Mouse (Mus musculus): ENCODE results near the gene Rreb1. TPM values are rescaled to one million over a fixed set of nuclear protein-coding genes. Genes with fewer than 3 reads are reported as not detected.
A peak's percentile ranks its signal among the peaks of the same experiment; 100 is the strongest.

Rreb1 gene
- total and polyA plus RNA-seq, 3 experiments, result 8.1 to 34.0 TPM; not detected in 1

DNA sequence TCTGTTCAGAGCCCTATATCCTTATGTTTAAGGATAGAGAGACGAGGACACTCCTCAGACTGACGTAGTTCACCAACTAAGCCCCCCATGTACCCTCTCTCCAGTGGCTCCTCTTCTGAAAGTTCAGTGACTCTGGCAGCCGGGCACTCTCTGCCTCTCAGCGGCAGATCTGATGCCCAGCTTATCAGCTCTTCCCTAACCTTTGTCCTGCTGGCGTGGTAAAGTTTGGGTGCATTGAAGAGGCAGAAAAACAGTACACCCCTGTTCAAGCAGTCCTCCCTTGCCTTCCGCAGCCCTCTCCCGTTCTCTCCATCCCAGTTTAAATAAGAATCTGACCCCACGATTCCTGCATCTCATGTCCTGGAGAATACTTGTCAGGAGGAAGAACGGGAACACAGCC is 21.2 kb downstream of the Rreb1 start:
- Histone ChIP-seq H3K27me3 (ENCODE audit: control insufficient read depth in 1 of 2, insufficient read depth in 2 of 2, low read length in 2 of 2) (no peaks in the 10 kb centered on the region), H3K79me2 (ENCODE audit: control insufficient read depth, insufficient read depth, low read length, poor library complexity) (no peaks in the 10 kb centered on the region), H3K9me3 (replicated peaks; ENCODE audit: insufficient read depth, low read length) (no peaks in the 10 kb centered on the region), H3K4me3 (ENCODE audit: control insufficient read depth in 1 of 2, insufficient read depth in 1 of 2, low read depth in 2 of 2, low read length in 2 of 2) (no peak overlapping the region), H3K4me1 (ENCODE audit: control insufficient read depth in 1 of 2, insufficient read depth in 2 of 2, low read length in 2 of 2) (peaks cover 7 to 12% of the 10 kb centered on the region in 2 experiments), H3K9ac (ENCODE audit: control insufficient read depth, low read depth, low read length, poor library complexity, severe bottlenecking) (no peak overlapping the region), H3K36me3 (ENCODE audit: control insufficient read depth in 1 of 2, insufficient read depth in 2 of 2, low read length in 2 of 2) (peaks cover 0 to 16% of the 10 kb centered on the region in 2 experiments; a peak in 2 of 4 replicates), H3K27ac (ENCODE audit: control insufficient read depth, low read depth, low read length) (no peak overlapping the region)
- DNase-seq (ENCODE audit: low read depth, low spot score), result no peak
- TF ChIP-seq MXI1 (IDR thresholded peaks at IDR 0.05; ENCODE audit: low read depth, low read length), result no peak
- no peak for TF ChIP-seq RCOR1 (IDR thresholded peaks at IDR 0.05; ENCODE audit: low read depth, low read length)

DNA sequence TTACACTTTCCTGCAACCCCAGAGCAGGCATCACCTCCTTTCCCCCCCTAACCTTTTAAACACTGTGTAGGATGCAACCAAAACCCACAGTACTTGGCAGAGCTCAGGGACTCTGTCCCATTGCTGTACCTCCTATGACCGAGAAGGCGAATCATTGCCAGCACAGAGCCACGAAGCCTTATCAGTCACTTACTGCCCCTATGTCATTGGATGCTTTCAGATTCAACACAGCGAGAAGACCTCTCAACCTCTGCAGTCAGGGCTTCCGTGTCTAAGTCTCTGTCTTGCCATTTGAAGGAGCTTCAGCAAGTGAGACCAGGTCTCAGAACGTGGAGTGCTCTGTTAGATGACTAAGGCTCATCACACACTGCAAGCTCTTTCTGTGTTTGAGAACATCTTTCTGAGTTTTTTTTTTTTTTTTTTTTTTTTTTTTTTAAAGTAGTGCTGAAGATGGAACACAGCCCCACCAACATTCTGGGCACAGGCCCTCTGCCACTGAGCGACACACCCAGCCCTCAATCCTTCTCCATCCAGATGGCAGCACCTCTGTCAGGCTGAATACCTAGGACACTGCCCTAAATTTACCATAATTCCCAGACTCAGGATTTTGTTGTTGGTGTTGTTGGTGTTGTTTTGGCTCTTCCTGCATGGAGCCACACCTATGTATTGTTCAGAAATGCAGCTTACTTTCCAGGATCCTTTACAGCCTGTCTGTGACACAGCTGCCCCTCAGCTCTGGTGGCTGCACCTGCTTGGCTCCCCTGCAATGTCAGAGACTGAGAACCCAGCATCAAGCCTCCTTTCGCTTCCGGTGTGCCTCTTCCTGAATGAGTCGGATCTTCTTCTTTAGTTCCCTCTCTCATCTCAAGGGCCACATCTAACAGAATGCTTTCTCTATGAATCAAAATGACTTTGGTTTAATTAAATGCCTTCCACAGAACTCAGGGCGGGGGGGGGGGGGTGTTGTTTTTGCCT is 23.2 kb downstream of the Rreb1 start:
- Histone ChIP-seq H3K9ac (ENCODE audit: control insufficient read depth, low read depth, low read length, poor library complexity, severe bottlenecking) (peak overlapping the region; percentile 46), H3K4me1 (ENCODE audit: control insufficient read depth in 1 of 2, insufficient read depth in 2 of 2, low read length in 2 of 2) (peaks cover 7 to 12% of the 10 kb centered on the region in 2 experiments)
- DNase-seq (ENCODE audit: low read depth, low spot score), result peak; percentile 85

More for the DNA sequence above, 23.2 kb downstream of the Rreb1 start:
- Histone ChIP-seq H3K79me2 (ENCODE audit: control insufficient read depth, insufficient read depth, low read length, poor library complexity) (no peaks in the 10 kb centered on the region), H3K36me3 (ENCODE audit: control insufficient read depth in 1 of 2, insufficient read depth in 2 of 2, low read length in 2 of 2) (peaks cover 0 to 16% of the 10 kb centered on the region in 2 experiments; a peak in 2 of 4 replicates), H3K4me3 (ENCODE audit: control insufficient read depth in 1 of 2, insufficient read depth in 1 of 2, low read depth in 2 of 2, low read length in 2 of 2) (peak overlapping the region; percentile 9 to 33; a peak in 3 of 4 replicates), H3K27ac (ENCODE audit: control insufficient read depth, low read depth, low read length) (peak overlapping the region; percentile 15), H3K9me3 (replicated peaks; ENCODE audit: insufficient read depth, low read length) (no peaks in the 10 kb centered on the region), H3K27me3 (ENCODE audit: control insufficient read depth in 1 of 2, insufficient read depth in 2 of 2, low read length in 2 of 2) (no peaks in the 10 kb centered on the region)
- TF ChIP-seq RCOR1 (IDR thresholded peaks at IDR 0.05; ENCODE audit: low read depth, low read length), result 0 out of 2 replicates have a peak, but pooled peaks have one; percentile 15
- 0 out of 2 replicates have a peak, but pooled peaks have one; percentile 31 for TF ChIP-seq HCFC1 (IDR thresholded peaks at IDR 0.05; ENCODE audit: low read depth, low read length)
- no peak for TF ChIP-seq E2F4 (IDR thresholded peaks at IDR 0.05; ENCODE audit: borderline replicate concordance, low read depth, low read length)
- no peak for TF ChIP-seq CHD1 (IDR thresholded peaks at IDR 0.05; ENCODE audit: low read depth, low read length)
- 0 out of 2 replicates have a peak, but pooled peaks have one; percentile 7 for TF ChIP-seq NELFE (IDR thresholded peaks at IDR 0.05; ENCODE audit: low read depth, low read length)
- no peak for TF ChIP-seq POLR2A (IDR thresholded peaks at IDR 0.05; ENCODE audit: control insufficient read depth in 1 of 2, insufficient read depth in 1 of 2, low read depth in 1 of 2, low read length in 2 of 2, poor library complexity in 1 of 2)
- no peak for TF ChIP-seq NRF1 (IDR thresholded peaks at IDR 0.05; ENCODE audit: insufficient read depth, low read depth, low read length, poor library complexity, severe bottlenecking)
- TF ChIP-seq ELF1 (IDR thresholded peaks at IDR 0.05; ENCODE audit: low read depth, low read length), result 0 out of 2 replicates have a peak, but pooled peaks have one; percentile 36
- no peak for TF ChIP-seq ZKSCAN1 (IDR thresholded peaks at IDR 0.05; ENCODE audit: low read depth, low read length)
- peak; percentile 62 for TF ChIP-seq GATA1 (IDR thresholded peaks at IDR 0.05; ENCODE audit: low read depth, low read length)
- 0 out of 2 replicates have a peak, but pooled peaks have one; percentile 41 for TF ChIP-seq TBP (IDR thresholded peaks at IDR 0.05; ENCODE audit: low read depth, low read length)
- TF ChIP-seq SIN3A (IDR thresholded peaks at IDR 0.05; ENCODE audit: low read length), result 0 out of 2 replicates have a peak, but pooled peaks have one; percentile 2
- no peak for TF ChIP-seq BHLHE40 (IDR thresholded peaks at IDR 0.05; ENCODE audit: borderline replicate concordance, low read depth, low read length)
- TF ChIP-seq ZNF384 (IDR thresholded peaks at IDR 0.05; ENCODE audit: low read depth, low read length), result peak; percentile 87
- TF ChIP-seq USF2 (IDR thresholded peaks at IDR 0.05; ENCODE audit: borderline replicate concordance in 1 of 2, insufficient read depth in 1 of 2, low read depth in 1 of 2, low read length in 2 of 2), result no peak
- no peak for TF ChIP-seq MXI1 (IDR thresholded peaks at IDR 0.05; ENCODE audit: low read depth, low read length)
- peak; percentile 9; the same call in 1 of the 2 replicates for TF ChIP-seq ETS1 (IDR thresholded peaks at IDR 0.05; ENCODE audit: low read depth, low read length)
